Mouse (Mus musculus) ES-E14 (cell line): ENCODE measurements at regions not wholly inside any gene's neighbourhood (a gene's known extent, or its start where the extent isn't known, plus 50 kb on each side); places are given as distances from the start of the nearest gene placed in this dataset.

Experiments used
- CHD2 ChIP-seq: IDR thresholded peaks from 2 replicates; pipeline ENCODE4 v1.6.1; 2014; ENCODE audit warnings: mild to moderate bottlenecking, low read depth, low read length, inconsistent platforms
- HCFC1 ChIP-seq: IDR thresholded peaks from 2 replicates; pipeline ENCODE4 v1.6.1; 2012; ENCODE audit warnings: low read length, inconsistent platforms, borderline replicate concordance; ENCODE audit not compliant: insufficient read depth
- MAFK ChIP-seq: IDR thresholded peaks from 2 replicates; pipeline ENCODE4 v1.6.1; 2014; ENCODE audit warnings: mild to moderate bottlenecking, low read depth, low read length, inconsistent platforms; ENCODE audit not compliant: insufficient read depth
- ZC3H11A ChIP-seq: IDR thresholded peaks from 2 replicates; pipeline ENCODE4 v1.6.1; 2012; ENCODE audit warnings: low read depth, mild to moderate bottlenecking, inconsistent platforms, low read length, borderline replicate concordance
- ZNF384 ChIP-seq: IDR thresholded peaks from 2 replicates; pipeline ENCODE4 v1.6.1; 2012; ENCODE audit warnings: low read depth, low read length, inconsistent platforms

GRCm38 (mm10) chr11:91342629-91343028 is 234.7 kb downstream of the Kif2b start:
- TF ChIP-seq ZC3H11A (no peak), HCFC1 (no peak), ZNF384 (no peak), CHD2 (no peak), MAFK (no peak)
